Comparison of ENCODE assay signal across 18 mouse cellular contexts in the genomic region with DNA sequence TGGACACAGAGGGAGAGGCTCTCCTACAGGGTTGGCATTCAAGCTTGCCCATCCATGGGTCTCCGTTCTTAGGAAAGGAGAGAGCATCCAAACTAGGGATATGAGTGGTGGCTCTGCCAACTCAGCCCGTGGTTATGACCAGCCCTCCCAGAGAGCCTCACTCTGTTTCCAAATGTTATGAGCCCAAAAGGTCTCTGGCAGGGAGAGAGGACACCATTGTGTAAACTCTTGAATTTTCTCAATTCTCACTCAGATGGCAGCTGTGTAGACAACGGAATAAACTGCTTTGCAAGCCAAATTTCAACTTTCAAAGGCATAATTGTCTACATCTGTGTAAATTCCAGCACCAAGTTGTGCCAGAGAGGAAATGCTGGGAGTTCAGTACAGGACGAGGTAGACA.
"Had no signal": no experiment of that assay in that cellular context is flagged by ENCODE, and none has a peak within 500 bp of the region (broad histone marks: within the 10 kb centered on the region; RNA-seq: fewer than 3 reads in every experiment).

No protein-coding gene starts in this region.

- H3K4me1 ChIP-seq: liver, embryonic 13.5 days; lung, embryonic 15.5 days; midbrain, embryonic 12.5 days; midbrain, embryonic 15.5 days; neural tube, embryonic 12.5 days; neural tube, embryonic 15.5 days; stomach, embryonic 15.5 days had no signal

- ATAC-seq: midbrain, embryonic 15.5 days had no signal

- H3K9ac ChIP-seq: liver, embryonic 13.5 days; lung, embryonic 15.5 days; midbrain, embryonic 12.5 days; midbrain, embryonic 15.5 days; neural tube, embryonic 12.5 days; neural tube, embryonic 15.5 days; stomach, embryonic 15.5 days had no signal

- H3K36me3 ChIP-seq: liver, embryonic 13.5 days; lung, embryonic 15.5 days; midbrain, embryonic 12.5 days; midbrain, embryonic 15.5 days; neural tube, embryonic 12.5 days; neural tube, embryonic 15.5 days; stomach, embryonic 15.5 days had no signal

- H3K27ac ChIP-seq: kidney, postnatal 0 days; left cerebral cortex, adult 2 months; liver, embryonic 13.5 days; lung, embryonic 15.5 days; macrophage; midbrain, embryonic 12.5 days; midbrain, embryonic 15.5 days; neural tube, embryonic 12.5 days; neural tube, embryonic 15.5 days; stomach, embryonic 15.5 days had no signal

- DNase-seq: kidney, adult 2 months; kidney, postnatal 25 days; layer of hippocampus, postnatal 36 days; liver, embryonic 13.5 days; lung, postnatal 14 days; right cerebral cortex, adult 18-20 months; right cerebral cortex, postnatal 25 days; spleen, adult 18-20 months; thymus, postnatal 25 days had no signal

- H3K27me3 ChIP-seq: liver, embryonic 13.5 days; lung, embryonic 15.5 days; midbrain, embryonic 12.5 days; midbrain, embryonic 15.5 days; neural tube, embryonic 12.5 days; neural tube, embryonic 15.5 days; stomach, embryonic 15.5 days had no signal

- H3K4me2 ChIP-seq: liver, embryonic 13.5 days; lung, embryonic 15.5 days; midbrain, embryonic 12.5 days; midbrain, embryonic 15.5 days; neural tube, embryonic 12.5 days; neural tube, embryonic 15.5 days; stomach, embryonic 15.5 days had no signal

- H3K9me3 ChIP-seq: liver, embryonic 13.5 days; lung, embryonic 15.5 days; midbrain, embryonic 12.5 days; midbrain, embryonic 15.5 days; neural tube, embryonic 12.5 days; neural tube, embryonic 15.5 days; stomach, embryonic 15.5 days had no signal

- H3K4me3 ChIP-seq: left cerebral cortex, adult 2 months; liver, embryonic 13.5 days; lung, embryonic 15.5 days; midbrain, embryonic 12.5 days; midbrain, embryonic 15.5 days; neural tube, embryonic 12.5 days; neural tube, embryonic 15.5 days; stomach, embryonic 15.5 days had no signal
